Mouse (Mus musculus) neural tube, embryonic 12.5 days (tissue): Measurements from ENCODE around the gene Camta1. TPM values are rescaled to one million over a fixed set of nuclear protein-coding genes. Genes with fewer than 3 reads are reported as not detected.
A peak's percentile ranks its signal among the peaks of the same experiment; 100 is the strongest.

ENCODE experiments used
- ATAC-seq: fragments of 200-750 bp; cut with Nextera tagmentation; 2 replicates; pipeline ENCODE4 v1.8.0; 2017; ENCODE audit warnings: low read depth, mild to moderate bottlenecking, moderate TSS enrichment, moderate library complexity; ENCODE audit not compliant: low FRiP score
- H3K27ac ChIP-seq: fragments of 300-500 bp; sonication (generic); 2 replicates; pipeline ENCODE4 v1.5.1; 2016
- H3K27me3 ChIP-seq: fragments of 300-500 bp; sonication (generic); replicated peaks from 2 replicates; pipeline ENCODE4 v1.6.1; 2016; ENCODE audit warnings: mild to moderate bottlenecking
- H3K36me3 ChIP-seq: fragments of 300-500 bp; sonication (generic); 2 replicates; pipeline ENCODE4 v1.6.1; 2016; ENCODE audit warnings: mild to moderate bottlenecking
- H3K4me1 ChIP-seq: fragments of 300-500 bp; sonication (generic); 2 replicates; pipeline ENCODE4 v1.6.1; 2016
- H3K4me2 ChIP-seq: fragments of 300-500 bp; sonication (generic); replicated peaks from 2 replicates; pipeline ENCODE4 v1.6.1; 2016; ENCODE audit warnings: mild to moderate bottlenecking
- H3K4me3 ChIP-seq: fragments of 300-500 bp; sonication (generic); 2 replicates; pipeline ENCODE4 v1.5.1; 2016
- H3K9ac ChIP-seq: fragments of 300-500 bp; sonication (generic); 2 replicates; pipeline ENCODE4 v1.6.1; 2016; ENCODE audit warnings: mild to moderate bottlenecking
- H3K9me3 ChIP-seq: fragments of 300-500 bp; sonication (generic); 2 replicates; pipeline ENCODE4 v1.6.1; 2016; ENCODE audit warnings: mild to moderate bottlenecking
- WGBS: fragments of 180-500 bp; shearing (Covaris S2); methylation state at CpG from one replicate; pipeline ENCODE4 v1.1.7; 2016; 5-methylcytosine and 5-hydroxymethylcytosine counted together
- polyA plus RNA-seq: library from polyadenylated mRNA; unstranded; fragments of >200 nt; fragmentation: Nextera tagmentation; extraction: Ambion mirVana; gene quantifications from 2 replicates; pipeline ENCODE4 v1.2.1, GENCODE M21; 2016

The Camta1 gene
- polyA plus RNA-seq, 1 experiment from 2014 or later = 164 TPM

DNA sequence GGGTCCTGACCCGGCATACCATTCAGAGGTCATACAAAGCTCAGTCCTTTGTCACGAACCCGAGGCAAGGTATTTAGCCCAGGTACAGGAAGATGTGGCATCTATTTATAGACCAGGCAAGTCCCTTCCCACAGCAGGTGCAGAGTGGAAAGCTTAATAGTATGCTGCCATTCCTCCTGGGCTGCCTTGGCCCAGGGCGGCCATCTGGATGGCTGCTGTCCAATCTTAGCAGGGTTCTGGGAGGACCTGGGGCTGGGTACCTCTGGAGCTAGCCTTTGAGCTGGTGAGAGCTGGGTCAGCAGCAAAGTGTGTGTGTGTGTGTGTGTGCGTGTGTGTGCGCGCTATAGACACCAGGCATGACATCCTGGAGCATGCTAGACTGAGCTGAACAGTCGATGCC is 726.2 kb downstream of the Camta1 start:
- no peaks in the 10 kb centered on the region for H3K9me3 ChIP-seq
- WGBS = 89% methylated on average over 8 of the region's 8 CpGs
- H3K4me2 ChIP-seq = no peak overlapping the region
- ATAC-seq = no peak
- no peak overlapping the region for H3K4me3 ChIP-seq
- peaks cover 38% of the 10 kb centered on the region for H3K4me1 ChIP-seq
- no peak overlapping the region for H3K9ac ChIP-seq
- H3K36me3 ChIP-seq = no peaks in the 10 kb centered on the region
- peaks cover 6% of the 10 kb centered on the region; the same call in 1 of the 2 replicates for H3K27me3 ChIP-seq
- H3K27ac ChIP-seq = no peak overlapping the region

DNA sequence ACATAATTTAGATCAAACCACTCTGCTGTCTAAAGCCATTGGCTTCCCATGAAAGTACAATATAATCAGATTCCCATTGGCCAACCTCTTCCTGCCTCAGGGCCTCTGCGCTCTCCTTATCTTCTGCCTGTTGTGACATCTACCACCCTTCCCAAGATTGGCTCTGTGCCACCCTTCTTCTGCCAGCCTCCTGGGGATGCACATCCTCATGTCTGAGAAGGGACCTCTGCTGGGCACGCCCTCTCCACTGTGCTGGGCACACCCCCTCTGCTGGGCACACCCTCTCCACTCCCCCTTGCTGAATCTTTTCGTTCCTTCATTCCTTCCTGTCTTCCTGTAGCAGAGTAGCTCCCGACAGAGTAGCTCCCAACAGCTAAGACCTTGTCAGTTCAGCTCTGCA is 727.9 kb downstream of the Camta1 start:
- Histone ChIP-seq H3K27me3 (peaks cover 2% of the 10 kb centered on the region; the same call in 1 of the 2 replicates), H3K4me1 (peaks cover 34% of the 10 kb centered on the region)
- WGBS = 78% methylated on average over 4 of the region's 4 CpGs

DNA sequence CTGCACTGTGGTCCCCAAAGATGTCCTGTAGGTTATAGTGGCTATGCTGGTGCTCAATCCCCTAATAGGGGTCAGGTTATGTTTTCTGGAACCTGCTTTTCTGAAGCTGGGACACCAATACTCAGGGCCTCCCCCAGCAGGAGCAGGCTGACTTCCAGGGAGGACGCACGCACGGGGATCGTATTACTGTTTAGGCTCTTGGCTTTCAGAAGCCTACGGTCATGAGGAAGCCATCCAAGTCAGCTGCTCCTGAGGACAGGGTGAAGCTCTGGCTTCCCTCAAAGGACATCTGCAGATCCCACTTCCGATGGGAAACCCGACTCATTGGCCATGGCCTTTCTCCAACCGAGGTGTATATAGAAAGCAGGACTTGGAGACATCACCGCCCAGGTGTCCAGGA is 729.2 kb downstream of the Camta1 start:
- Histone ChIP-seq H3K4me2 (no peak overlapping the region), H3K9me3 (no peaks in the 10 kb centered on the region), H3K9ac (no peak overlapping the region), H3K4me3 (no peak overlapping the region), H3K36me3 (no peaks in the 10 kb centered on the region), H3K27me3 (peaks cover 2% of the 10 kb centered on the region; the same call in 1 of the 2 replicates), H3K27ac (no peak overlapping the region), H3K4me1 (peaks cover 29% of the 10 kb centered on the region)
- 79% methylated on average over 9 of the region's 9 CpGs for WGBS
- ATAC-seq = no peak

More for the DNA sequence above, 727.9 kb downstream of the Camta1 start:
- ATAC-seq = no peak
- no peak overlapping the region for H3K4me3 ChIP-seq
- H3K9me3 ChIP-seq = no peaks in the 10 kb centered on the region
- H3K4me2 ChIP-seq = no peak overlapping the region
- no peak overlapping the region for H3K9ac ChIP-seq
- no peak overlapping the region for H3K27ac ChIP-seq
- no peaks in the 10 kb centered on the region for H3K36me3 ChIP-seq

DNA sequence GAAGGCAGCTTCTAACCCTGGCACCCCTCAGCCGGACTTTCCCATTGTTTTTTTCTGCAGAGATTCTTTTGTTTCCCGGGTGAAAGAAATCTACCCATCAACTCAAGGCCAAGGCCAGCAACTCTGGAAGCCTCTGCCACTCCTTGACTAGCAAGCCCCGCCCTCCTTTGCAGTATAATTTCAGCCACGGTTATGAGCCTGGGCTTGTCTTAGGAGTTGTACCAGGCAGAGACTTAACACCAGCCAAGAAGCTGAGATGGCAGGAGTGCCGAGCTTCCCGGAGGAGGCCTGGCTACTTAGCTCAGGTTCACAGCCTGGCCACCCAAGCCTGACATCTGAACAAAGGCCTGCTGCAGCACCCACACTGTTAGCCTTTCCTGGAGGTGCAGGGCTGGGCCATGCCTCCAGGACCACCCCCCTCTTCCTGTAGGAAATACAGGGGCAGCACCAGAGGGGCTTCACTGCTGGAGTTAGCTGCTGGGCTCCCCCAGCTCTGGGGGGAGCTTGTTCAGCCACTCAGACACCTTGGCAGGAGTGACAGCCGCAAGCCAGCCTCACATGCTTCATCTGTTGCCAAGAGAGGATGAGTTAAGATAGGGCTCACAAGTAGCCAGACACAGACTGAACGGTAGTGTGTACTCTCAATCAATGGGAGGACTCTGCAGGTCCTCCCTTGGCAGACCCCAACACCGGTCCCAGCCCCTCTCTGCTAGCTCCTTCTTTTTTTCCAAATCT is 730.8 kb downstream of the Camta1 start:
- WGBS = 73% methylated on average over 9 of the region's 9 CpGs
- ATAC-seq = no peak
- no peak overlapping the region for H3K27ac ChIP-seq
- no peak overlapping the region for H3K4me3 ChIP-seq
- 0 out of 2 replicates have a peak, but pooled peaks cover 9% of the 10 kb centered on the region for H3K36me3 ChIP-seq
- peaks cover 2% of the 10 kb centered on the region; the same call in 1 of the 2 replicates for H3K27me3 ChIP-seq
- no peaks in the 10 kb centered on the region for H3K9me3 ChIP-seq
- H3K4me2 ChIP-seq = no peak overlapping the region
- peaks cover 43% of the 10 kb centered on the region for H3K4me1 ChIP-seq
- no peak overlapping the region for H3K9ac ChIP-seq

DNA sequence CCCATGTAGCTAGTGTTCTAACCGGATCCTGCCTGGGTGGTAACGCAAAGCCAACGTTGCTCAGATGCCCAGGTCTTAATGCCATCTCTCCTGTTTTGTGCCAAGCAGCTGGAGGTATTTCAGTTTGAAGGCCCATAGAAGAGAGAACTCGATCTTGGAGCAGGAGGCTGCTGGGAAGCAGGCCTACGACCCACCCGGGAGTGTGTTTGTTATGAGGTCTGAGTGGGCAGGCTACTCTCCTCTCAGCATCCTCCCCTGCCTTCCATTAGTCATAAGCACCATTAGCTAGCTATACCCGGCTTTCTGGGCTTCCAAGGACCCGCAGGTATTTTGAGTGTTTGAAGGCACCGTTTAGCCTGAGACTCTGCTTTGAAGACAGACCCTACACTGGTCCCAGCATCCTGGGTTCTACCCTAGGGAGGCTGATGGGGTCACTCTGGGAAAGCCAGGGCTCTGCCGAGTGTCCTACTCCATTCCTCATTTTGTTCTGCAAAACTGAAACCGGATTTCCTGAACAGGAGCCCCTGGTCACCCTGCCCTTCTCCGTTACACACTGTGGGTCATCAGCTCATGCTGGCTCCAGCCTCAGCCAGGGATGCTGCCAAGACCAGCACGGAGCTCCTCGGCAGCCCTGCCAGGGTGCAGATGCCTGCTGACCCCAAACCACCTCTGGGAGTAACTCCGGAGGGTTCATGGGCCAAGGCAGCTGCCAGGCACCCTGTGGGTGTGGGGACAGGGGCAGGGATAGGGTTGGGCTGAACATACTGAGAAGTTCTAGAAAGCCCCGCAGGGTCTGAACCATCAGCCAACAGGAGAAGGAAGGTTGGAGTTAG is 731.7 kb downstream of the Camta1 start:
- ATAC-seq = no peak
- Histone ChIP-seq H3K4me3 (peak overlapping the region; percentile 53), H3K36me3 (peaks cover 17% of the 10 kb centered on the region), H3K4me1 (peaks cover 46% of the 10 kb centered on the region), H3K27ac (peak overlapping the region; percentile 96), H3K9me3 (no peaks in the 10 kb centered on the region), H3K27me3 (peaks cover 2% of the 10 kb centered on the region; the same call in 1 of the 2 replicates), H3K9ac (peak overlapping the region; percentile 89), H3K4me2 (peak overlapping the region; percentile 74)
- 68% methylated on average over 16 of the region's 16 CpGs for WGBS

DNA sequence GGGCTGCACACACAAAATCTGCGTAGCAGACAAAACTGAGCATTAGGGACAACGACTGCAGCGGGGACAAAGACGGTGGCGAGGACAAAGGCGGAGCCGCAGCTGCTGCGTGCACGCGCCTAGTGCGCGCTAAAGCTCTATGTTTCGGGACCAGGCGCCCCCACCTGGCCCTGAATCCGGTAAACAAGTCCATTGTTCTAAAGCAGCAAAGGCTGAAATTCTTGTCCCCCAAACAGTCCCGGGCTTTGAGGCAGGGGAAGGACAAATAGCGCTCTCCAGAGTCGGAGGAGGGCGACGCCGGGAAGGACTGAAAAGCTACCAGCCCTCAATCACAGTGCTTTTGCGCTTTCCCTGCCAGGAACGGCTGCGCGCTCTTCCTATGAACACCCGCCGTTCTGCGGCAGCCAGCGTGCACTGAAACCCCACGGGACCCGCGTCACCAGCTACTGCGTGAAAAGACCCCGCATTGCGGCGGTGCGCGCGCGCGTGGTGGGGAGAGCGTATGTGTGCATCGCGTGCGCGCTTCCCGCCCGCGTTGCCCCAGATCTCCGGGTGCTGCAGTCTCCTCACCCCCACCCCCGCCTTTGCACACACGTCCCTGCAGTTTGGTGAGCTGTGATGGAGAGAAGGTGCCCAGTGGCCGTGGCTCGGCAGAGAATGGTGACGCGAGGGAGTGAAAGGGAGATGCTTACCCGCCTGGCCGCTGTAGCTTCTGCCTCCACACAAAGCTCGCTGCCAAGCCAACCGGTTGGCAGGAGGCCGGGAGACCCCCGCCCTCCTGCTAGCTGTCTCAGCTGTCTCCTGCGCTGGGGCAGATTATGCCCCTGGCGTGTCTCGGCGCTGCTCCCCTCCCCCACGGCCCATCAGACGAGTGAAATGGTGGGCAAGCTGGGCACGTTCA is 732.8 kb downstream of the Camta1 start:
- H3K4me2 ChIP-seq = peak overlapping the region; percentile 74
- under 1% methylated on average over 69 of the region's 69 CpGs for whole genome bisulfite sequencing
- H3K4me3 ChIP-seq = peak overlapping the region; percentile 53
- ATAC-seq = peak; percentile 82
- peaks cover 2% of the 10 kb centered on the region; the same call in 1 of the 2 replicates for H3K27me3 ChIP-seq
- no peaks in the 10 kb centered on the region for H3K9me3 ChIP-seq
- peaks cover 26% of the 10 kb centered on the region for H3K36me3 ChIP-seq
- peak overlapping the region; percentile 96 for H3K27ac ChIP-seq
- H3K9ac ChIP-seq = peak overlapping the region; percentile 89
- H3K4me1 ChIP-seq = peaks cover 46% of the 10 kb centered on the region

DNA sequence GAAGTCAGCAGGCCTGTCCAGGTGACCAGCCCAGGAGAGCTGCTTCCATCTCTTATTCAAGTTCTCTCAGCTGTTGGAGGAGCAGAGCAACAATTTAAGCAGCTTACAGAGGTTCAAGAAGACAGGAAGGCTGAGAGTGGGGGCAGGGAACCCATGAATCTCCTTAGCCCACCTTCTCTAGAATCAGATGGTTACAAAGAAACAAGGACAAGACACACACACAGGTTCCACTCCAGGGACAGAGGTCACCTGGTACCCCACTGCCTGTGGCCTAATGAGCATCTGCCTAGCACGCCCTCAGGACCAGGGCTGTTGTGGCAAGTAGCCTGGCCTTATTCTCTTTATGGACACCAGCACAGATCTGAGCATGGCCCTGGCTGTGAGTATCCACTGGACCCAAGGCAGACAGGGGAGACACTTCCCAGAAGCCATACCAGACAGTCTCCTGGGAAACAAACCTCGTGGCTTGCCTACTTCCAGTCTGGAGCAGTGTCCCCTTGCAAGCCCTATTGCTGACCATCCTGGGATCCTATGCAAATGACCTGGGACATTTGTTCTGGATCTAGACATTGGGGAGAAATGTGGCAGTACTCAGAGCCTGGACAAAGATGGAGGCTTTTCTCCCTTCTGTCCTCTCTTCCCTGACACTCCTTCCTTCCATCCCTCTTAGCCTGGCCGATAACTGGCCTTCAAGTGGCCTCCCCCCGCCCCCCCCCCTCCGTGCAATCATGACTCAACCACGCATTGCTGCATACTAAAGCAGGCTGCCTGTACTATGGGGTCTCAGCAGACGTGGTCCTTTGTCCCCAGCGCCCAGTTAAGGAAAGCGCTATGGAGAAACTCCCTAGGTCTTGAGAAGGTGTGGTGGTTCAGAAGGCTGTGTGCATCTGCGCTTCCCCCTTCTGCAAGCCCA is 733.8 kb downstream of the Camta1 start:
- H3K4me3 ChIP-seq = peak overlapping the region; percentile 53
- peak overlapping the region; percentile 74 for H3K4me2 ChIP-seq
- peaks cover 46% of the 10 kb centered on the region for H3K4me1 ChIP-seq
- H3K36me3 ChIP-seq = peaks cover 31% of the 10 kb centered on the region
- H3K9ac ChIP-seq = peak overlapping the region; percentile 89
- H3K27ac ChIP-seq = peak overlapping the region; percentile 96
- peaks cover 2% of the 10 kb centered on the region; the same call in 1 of the 2 replicates for H3K27me3 ChIP-seq
- H3K9me3 ChIP-seq = no peaks in the 10 kb centered on the region
- peak; percentile 61 for ATAC-seq
- 6% methylated on average over 10 of the region's 10 CpGs for WGBS

DNA sequence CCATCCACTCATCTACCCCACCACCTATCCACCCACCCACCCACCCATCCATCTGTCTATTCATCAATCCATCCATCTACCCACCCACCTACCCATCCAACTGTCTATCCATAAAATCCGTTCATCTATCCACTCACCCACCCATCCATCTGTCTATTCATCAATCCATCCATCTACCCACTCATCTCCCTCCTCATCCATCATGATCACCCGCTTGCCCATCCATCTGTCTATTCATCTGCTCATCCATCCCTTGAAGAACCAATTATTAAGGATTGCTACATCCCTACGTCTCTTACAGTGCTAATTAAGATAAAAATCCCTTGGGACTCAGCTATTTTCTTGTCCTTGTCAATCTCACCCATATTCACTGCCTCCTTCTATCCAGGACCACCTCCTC is 742.8 kb downstream of the Camta1 start:
- 86% methylated on average over 3 of the region's 3 CpGs for WGBS
- Histone ChIP-seq H3K36me3 (peaks cover 44% of the 10 kb centered on the region), H3K4me2 (no peak overlapping the region), H3K4me1 (no peaks in the 10 kb centered on the region), H3K9ac (no peak overlapping the region), H3K9me3 (no peaks in the 10 kb centered on the region), H3K4me3 (no peak overlapping the region), H3K27ac (no peak overlapping the region), H3K27me3 (no peaks in the 10 kb centered on the region)
- ATAC-seq = no peak

DNA sequence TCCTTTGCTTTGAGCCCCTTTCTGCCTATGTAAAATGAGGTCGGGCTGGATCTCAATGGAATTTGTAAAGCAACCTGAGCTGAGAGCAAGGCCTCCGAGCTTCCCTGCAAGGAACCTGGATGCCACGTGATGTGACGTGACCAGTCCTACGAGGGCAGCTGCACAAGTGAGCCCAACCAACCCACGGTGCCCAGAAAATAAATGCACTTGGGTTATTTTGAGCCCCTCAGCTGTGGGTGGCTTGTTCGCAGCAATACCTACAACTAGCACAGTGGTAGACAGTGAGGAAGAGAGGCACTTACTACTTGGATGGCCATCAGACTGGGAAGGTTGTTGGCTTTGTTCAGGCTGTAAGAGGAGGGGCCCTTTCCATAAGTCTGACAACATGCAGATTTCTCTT is 747.1 kb downstream of the Camta1 start:
- 90% methylated on average over 7 of the region's 7 CpGs for WGBS
- no peaks in the 10 kb centered on the region for H3K4me1 ChIP-seq
- no peak overlapping the region for H3K4me3 ChIP-seq
- H3K4me2 ChIP-seq = no peak overlapping the region
- no peak for ATAC-seq
- no peaks in the 10 kb centered on the region for H3K27me3 ChIP-seq
- no peak overlapping the region for H3K27ac ChIP-seq
- H3K9me3 ChIP-seq = no peaks in the 10 kb centered on the region
- no peak overlapping the region for H3K9ac ChIP-seq
- peaks cover 6% of the 10 kb centered on the region; the same call in 1 of the 2 replicates for H3K36me3 ChIP-seq

DNA sequence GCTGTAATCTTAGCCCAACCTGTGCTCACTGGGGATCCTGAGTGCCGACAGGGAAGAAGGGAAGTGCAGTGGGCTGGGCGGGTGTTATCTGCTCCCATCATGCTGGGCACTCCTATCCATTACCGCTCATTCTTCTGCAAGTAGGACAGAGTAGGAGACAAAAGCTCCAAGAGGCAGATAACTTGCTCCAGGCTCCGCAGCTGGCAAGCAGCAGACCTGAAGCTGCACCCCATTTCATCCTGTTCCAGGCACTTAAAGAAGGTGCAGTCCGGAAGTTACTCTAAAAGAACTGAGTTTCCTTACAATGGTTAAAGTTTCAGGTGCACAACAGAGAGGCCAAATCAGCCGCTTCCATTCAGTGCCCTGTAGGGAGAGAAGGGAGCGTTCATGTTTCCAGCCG is 750.5 kb downstream of the Camta1 start:
- Histone ChIP-seq H3K4me2 (no peak overlapping the region), H3K27me3 (no peaks in the 10 kb centered on the region), H3K4me1 (peaks cover 11% of the 10 kb centered on the region; the same call in 1 of the 2 replicates), H3K27ac (no peak overlapping the region), H3K9me3 (no peaks in the 10 kb centered on the region), H3K36me3 (0 out of 2 replicates have a peak, but pooled peaks cover 2% of the 10 kb centered on the region), H3K9ac (no peak overlapping the region), H3K4me3 (no peak overlapping the region)
- ATAC-seq = no peak
- WGBS = 47% methylated on average over 8 of the region's 8 CpGs

DNA sequence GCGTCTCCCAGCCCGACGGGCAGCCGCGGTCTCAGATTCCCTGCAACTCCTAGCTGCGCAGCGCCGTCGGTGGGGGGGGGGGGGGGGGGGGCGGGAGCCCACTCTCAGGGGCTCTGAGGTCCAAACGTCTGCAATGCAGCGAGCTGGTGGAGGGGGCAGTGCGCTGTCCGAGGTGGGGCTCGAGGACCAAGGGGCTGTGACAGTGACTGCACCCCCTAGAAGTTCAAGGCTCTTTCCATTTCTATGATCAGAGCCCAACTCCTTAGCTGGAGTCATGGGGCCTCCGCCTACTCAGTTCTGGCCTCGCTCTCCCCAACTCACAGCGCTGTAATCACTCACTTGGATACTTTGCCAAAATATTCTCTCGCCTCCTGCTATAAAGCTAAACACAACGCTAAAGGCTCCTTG is 752.8 kb downstream of the Camta1 start:
- peak overlapping the region; percentile 93 for H3K4me2 ChIP-seq
- WGBS = 6% methylated on average over 10 of the region's 20 CpGs

More for the DNA sequence above, 752.8 kb downstream of the Camta1 start:
- peak overlapping the region; percentile 96 for H3K9ac ChIP-seq
- ATAC-seq = peak; percentile 55; the same call in 1 of the 2 replicates
- H3K27ac ChIP-seq = peak overlapping the region; percentile 90
- H3K4me1 ChIP-seq = peaks cover 22% of the 10 kb centered on the region; the same call in 1 of the 2 replicates
- H3K4me3 ChIP-seq = peak overlapping the region; percentile 86
- H3K9me3 ChIP-seq = no peaks in the 10 kb centered on the region
- H3K27me3 ChIP-seq = no peaks in the 10 kb centered on the region
- H3K36me3 ChIP-seq = no peaks in the 10 kb centered on the region
